Mouse (Mus musculus) CH12.LX (cell line): ENCODE measurements around the gene Ak9. TPM values are rescaled to one million over a fixed set of nuclear protein-coding genes. Genes with fewer than 3 reads are reported as not detected.

Experiments used
- DNase-seq: peaks from one replicate; pipeline ENCODE4 v3.0.0-alpha.2; 2013; ENCODE audit errors: extremely low read depth
- H3K27ac ChIP-seq: 2 replicates; pipeline ENCODE4 v1.5.1; 2012; ENCODE audit warnings: low read depth, mild to moderate bottlenecking, control low read depth, moderate library complexity; ENCODE audit not compliant: insufficient read depth
- H3K27me3 ChIP-seq: replicated peaks from 2 replicates; pipeline ENCODE3; 2012; ENCODE audit warnings: inconsistent platforms
- H3K36me3 ChIP-seq, 2 experiments: replicated peaks in 1 of 2; 2 replicates each; pipeline versions ENCODE3 to v1.6.1; 2012; ENCODE audit warnings: inconsistent platforms in 1 of 2, low read length in 1 of 2, mild to moderate bottlenecking in 1 of 2, mixed read lengths in 1 of 2, moderate library complexity in 1 of 2; ENCODE audit not compliant: control insufficient read depth in 1 of 2, insufficient read depth in 1 of 2
- H3K4me1 ChIP-seq, 2 experiments: 2 replicates each; pipeline ENCODE4 v1.6.1; 2012; ENCODE audit warnings: inconsistent platforms in 1 of 2, moderate library complexity in 1 of 2; ENCODE audit not compliant: insufficient read depth in 2 of 2, control insufficient read depth in 1 of 2
- H3K4me2 ChIP-seq: 2 replicates; pipeline ENCODE4 v1.6.1; 2012; ENCODE audit warnings: low read depth, mild to moderate bottlenecking, control low read depth; ENCODE audit not compliant: poor library complexity, insufficient read depth, severe bottlenecking
- H3K4me3 ChIP-seq, 3 experiments: fragments of 150-350 bp in 1 of 3; sonication (generic) in 1 of 3; replicated peaks in 1 of 3; 2 replicates each; pipeline versions ENCODE3 to v1.5.1; 2011 to 2012; ENCODE audit warnings: low read depth in 2 of 3, low read length in 2 of 3, mild to moderate bottlenecking in 2 of 3, moderate library complexity in 2 of 3, control low read depth in 1 of 3, improper control_type of control experiment in 1 of 3, inconsistent platforms in 1 of 3, mixed read lengths in 1 of 3; ENCODE audit not compliant: poor library complexity in 1 of 3
- H3K79me2 ChIP-seq: replicated peaks from 2 replicates; pipeline ENCODE4 v1.6.1; 2012; ENCODE audit warnings: mild to moderate bottlenecking, moderate library complexity; ENCODE audit not compliant: control insufficient read depth, poor library complexity, insufficient read depth, severe bottlenecking; ENCODE audit errors: extremely low read depth
- H3K9ac ChIP-seq: 2 replicates; pipeline ENCODE4 v1.6.1; 2012; ENCODE audit warnings: low read depth, mild to moderate bottlenecking, control low read depth, moderate library complexity; ENCODE audit not compliant: insufficient read depth
- H3K9me3 ChIP-seq: replicated peaks from 2 replicates; pipeline ENCODE3; 2012; ENCODE audit warnings: low read length, inconsistent platforms, mixed read lengths
- CHD2 ChIP-seq: IDR thresholded peaks from 2 replicates; pipeline ENCODE4 v1.6.1; 2011; ENCODE audit warnings: low read length, improper control_type of control experiment
- E2F4 ChIP-seq: IDR thresholded peaks from 2 replicates; pipeline ENCODE4 v1.6.1; 2011; ENCODE audit warnings: low read depth, low read length, improper control_type of control experiment; ENCODE audit not compliant: insufficient replicate concordance
- EP300 ChIP-seq: IDR thresholded peaks from 2 replicates; pipeline ENCODE4 v1.6.1; 2011; ENCODE audit warnings: low read length, improper control_type of control experiment
- GABPA ChIP-seq: IDR thresholded peaks from 2 replicates; pipeline ENCODE4 v1.6.1; 2012; ENCODE audit warnings: low read depth, low read length, improper control_type of control experiment, inconsistent platforms; ENCODE audit not compliant: insufficient replicate concordance
- HCFC1 ChIP-seq: IDR thresholded peaks from 2 replicates; pipeline ENCODE4 v1.6.1; 2012; ENCODE audit warnings: low read depth, mild to moderate bottlenecking, inconsistent platforms, low read length, improper control_type of control experiment
- IRF4 ChIP-seq: IDR thresholded peaks from 2 replicates; pipeline ENCODE4 v1.6.1; 2014; ENCODE audit warnings: low read depth, mild to moderate bottlenecking, inconsistent platforms, low read length, improper control_type of control experiment
- JUND ChIP-seq: conservative IDR thresholded peaks from 2 replicates; pipeline ENCODE4 v1.6.1; 2011; ENCODE audit warnings: low read depth, low read length, improper control_type of control experiment
- MAFK ChIP-seq: IDR thresholded peaks from 2 replicates; pipeline ENCODE4 v1.6.1; 2011; ENCODE audit warnings: low read length, improper control_type of control experiment; ENCODE audit not compliant: insufficient replicate concordance
- MAZ ChIP-seq: IDR thresholded peaks from 2 replicates; pipeline ENCODE4 v1.6.1; 2012; ENCODE audit warnings: low read depth, mild to moderate bottlenecking, inconsistent platforms, low read length, improper control_type of control experiment, moderate library complexity
- MXI1 ChIP-seq: IDR thresholded peaks from 2 replicates; pipeline ENCODE4 v1.6.1; 2011; ENCODE audit warnings: mild to moderate bottlenecking, low read depth, low read length, improper control_type of control experiment
- MYC ChIP-seq: IDR thresholded peaks from 2 replicates; pipeline ENCODE4 v1.6.1; 2011; ENCODE audit warnings: low read depth, mild to moderate bottlenecking, improper control_type of control experiment, low read length
- POLR2AphosphoS2 ChIP-seq: IDR thresholded peaks from 2 replicates; pipeline ENCODE4 v1.6.1; 2011; ENCODE audit warnings: low read depth, low read length, improper control_type of control experiment
- TCF12 ChIP-seq: IDR thresholded peaks from 2 replicates; pipeline ENCODE4 v1.6.1; 2014; ENCODE audit warnings: low read depth, mild to moderate bottlenecking, inconsistent platforms, low read length, improper control_type of control experiment
- UBTF ChIP-seq: IDR thresholded peaks from 2 replicates; pipeline ENCODE4 v1.6.1; 2012; ENCODE audit warnings: low read depth, mild to moderate bottlenecking, inconsistent platforms, low read length, improper control_type of control experiment, moderate library complexity
- USF1 ChIP-seq: IDR thresholded peaks from 2 replicates; pipeline ENCODE4 v1.6.1; 2014; ENCODE audit warnings: low read depth, mild to moderate bottlenecking, inconsistent platforms, low read length, improper control_type of control experiment
- ZC3H11A ChIP-seq: IDR thresholded peaks from 2 replicates; pipeline ENCODE4 v1.6.1; 2012; ENCODE audit warnings: low read depth, mild to moderate bottlenecking, inconsistent platforms, low read length, improper control_type of control experiment
- ZKSCAN1 ChIP-seq: IDR thresholded peaks from 2 replicates; pipeline ENCODE4 v1.6.1; 2012; ENCODE audit warnings: low read depth, inconsistent platforms, low read length, improper control_type of control experiment, borderline replicate concordance
- ZNF384 ChIP-seq: IDR thresholded peaks from 2 replicates; pipeline ENCODE4 v1.6.1; 2012; ENCODE audit warnings: low read depth, low read length, improper control_type of control experiment, inconsistent platforms
- dilution Hi-C: fragments of 300-500 bp; cut with MboI; formaldehyde crosslinking; loops from 2 replicates; pipeline ENCODE4 v1.14.3; 2020; ENCODE audit warnings: low sequenced_read_pairs; ENCODE audit not compliant: extremely low pct_unique_long_range_greater_than_20kb, extremely low pct_ligation_motif_present
- in situ Hi-C: fragments of 300-500 bp; cut with MboI; formaldehyde crosslinking; loops from 3 replicates; pipeline ENCODE4 v1.14.3; 2019; ENCODE audit warnings: low sequenced_read_pairs, low pct_ligation_motif_present, low pct_unique_long_range_greater_than_20kb, mixed read lengths
- polyA plus RNA-seq: library from polyadenylated mRNA; unstranded; fragments of >175 nt; gene quantifications from 2 replicates; pipeline ENCODE4 v1.2.1, GENCODE M21; 2012; ENCODE audit warnings: low read depth; ENCODE audit not compliant: insufficient read length
- total RNA-seq, 2 experiments: library from RNA; depleted of rRNA; stranded (reverse); fragments of 300-350 nt in 1 of 2; fragments of >200 nt in 1 of 2; gene quantifications; 2 replicates each; pipeline ENCODE4 v1.2.3; 2012 to 2014

The Ak9 gene
- total and polyA plus RNA-seq, 3 experiments = 0.04 to 0.11 (median 0.07) TPM

- H3K4me1 ChIP-seq = peaks cover 14 to 40% of the 10 kb centered on the region in 2 experiments
- in situ Hi-C loops = no loop called here
- H3K4me2 ChIP-seq = peak overlapping the region; percentile 87
- no peaks in the 10 kb centered on the region for H3K27me3 ChIP-seq
- H3K79me2 ChIP-seq = peaks cover 23% of the 10 kb centered on the region
- no peak overlapping the region for H3K27ac ChIP-seq
- H3K4me3 ChIP-seq = peak overlapping the region; percentile 77 to 90 (median 85)
- peaks cover 27 to 45% of the 10 kb centered on the region in 2 experiments for H3K36me3 ChIP-seq
- H3K9ac ChIP-seq = peak overlapping the region; percentile 95
- no peaks in the 10 kb centered on the region for H3K9me3 ChIP-seq
- TF ChIP-seq USF1 (no peak), ZNF384 (peak; percentile 38; the same call in 1 of the 2 replicates), JUND (no peak)
- no peak for DNase-seq
- dilution Hi-C loops = no loop called here
Measured at GRCm38 (mm10) chr10:41450780-41451522, 147.2 kb downstream of the Ak9 start.

GRCm38 (mm10) chr10:41451656-41452055, 147.9 kb downstream of the Ak9 start:
- Histone ChIP-seq H3K9ac (no peak overlapping the region), H3K36me3 (peaks cover 34 to 52% of the 10 kb centered on the region in 2 experiments), H3K79me2 (peaks cover 23% of the 10 kb centered on the region), H3K4me3 (no peak overlapping the region), H3K4me1 (peaks cover 14 to 40% of the 10 kb centered on the region in 2 experiments), H3K9me3 (no peaks in the 10 kb centered on the region), H3K27ac (no peak overlapping the region), H3K4me2 (peak overlapping the region; percentile 87), H3K27me3 (no peaks in the 10 kb centered on the region)
- no peak for TF ChIP-seq POLR2AphosphoS2
- TF ChIP-seq HCFC1 = no peak
- TF ChIP-seq TCF12 = no peak
- no peak for TF ChIP-seq IRF4
- no peak for TF ChIP-seq JUND
- TF ChIP-seq ZNF384 = no peak
- no peak for TF ChIP-seq ZKSCAN1
- no peak for TF ChIP-seq UBTF
- TF ChIP-seq MXI1 = no peak
- TF ChIP-seq MAZ = no peak
- DNase-seq = no peak
- dilution Hi-C loops (no loop called here), in situ Hi-C loops (no loop called here)

GRCm38 (mm10) chr10:41452791-41453190, 149.0 kb downstream of the Ak9 start:
- Histone ChIP-seq H3K79me2 (peaks cover 23% of the 10 kb centered on the region), H3K9ac (no peak overlapping the region), H3K4me3 (no peak overlapping the region), H3K27ac (no peak overlapping the region), H3K27me3 (no peaks in the 10 kb centered on the region), H3K4me2 (no peak overlapping the region), H3K4me1 (peaks cover 14 to 40% of the 10 kb centered on the region in 2 experiments), H3K9me3 (no peaks in the 10 kb centered on the region), H3K36me3 (peaks cover 36 to 59% of the 10 kb centered on the region in 2 experiments)
- in situ Hi-C loops (no loop called here), dilution Hi-C loops (no loop called here)
- no peak for DNase-seq
- TF ChIP-seq MYC (no peak), ZC3H11A (no peak), ZKSCAN1 (no peak), CHD2 (no peak), USF1 (no peak), EP300 (no peak), GABPA (no peak), MAFK (no peak), HCFC1 (no peak), E2F4 (no peak)
